Mouse (Mus musculus): ENCODE data around the gene Nsrp1.

Gene Nsrp1

GRCm38 (mm10) chr11:77042816-77043215 is 35.4 kb downstream of the Nsrp1 start:
- no peak for DNase-seq (ENCODE audit: low spot score in 2 of 2)

- no peak for DNase-seq (ENCODE audit: low spot score in 2 of 2)
Measured at GRCm38 (mm10) chr11:77041891-77042290, 36.3 kb downstream of the Nsrp1 start.

DNA sequence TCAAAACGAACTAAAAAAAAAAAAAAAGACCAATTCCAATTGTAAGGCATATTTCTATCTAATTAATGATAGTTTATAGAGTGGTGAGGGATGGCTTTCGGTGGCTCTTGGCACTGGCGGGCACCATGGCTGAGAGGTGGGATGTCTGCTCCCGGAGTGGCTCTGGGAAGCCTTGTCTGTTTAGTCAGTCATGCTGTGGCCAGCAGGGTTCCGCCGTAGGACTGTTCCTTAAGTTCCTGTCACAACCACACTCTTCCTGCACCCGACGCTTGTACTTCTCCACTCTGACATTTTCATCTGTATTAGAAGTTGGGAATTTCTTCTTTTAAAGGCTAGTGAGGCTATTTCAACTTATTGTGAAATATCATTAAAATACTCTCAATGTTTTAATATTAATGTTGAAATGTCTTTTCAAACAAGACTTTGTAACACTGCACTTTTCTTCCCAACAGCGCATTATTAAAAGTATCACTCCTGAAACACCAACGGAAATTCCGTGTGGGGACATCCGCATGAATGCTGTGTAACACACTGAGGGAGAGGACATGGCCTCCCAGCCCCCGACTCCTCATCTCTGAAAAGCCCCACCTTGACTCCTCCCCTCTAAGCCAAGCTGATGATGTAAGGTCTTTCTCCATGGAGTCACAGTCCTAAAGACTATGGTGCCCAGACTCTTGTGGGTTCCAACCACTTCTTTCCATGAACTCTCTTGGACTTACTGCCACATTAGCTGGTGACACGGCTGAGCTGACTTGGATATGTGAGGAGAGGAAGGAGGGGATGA is 46.9 kb downstream of the Nsrp1 start:
- DNase-seq (ENCODE audit: low spot score in 2 of 2) = no peak

DNA sequence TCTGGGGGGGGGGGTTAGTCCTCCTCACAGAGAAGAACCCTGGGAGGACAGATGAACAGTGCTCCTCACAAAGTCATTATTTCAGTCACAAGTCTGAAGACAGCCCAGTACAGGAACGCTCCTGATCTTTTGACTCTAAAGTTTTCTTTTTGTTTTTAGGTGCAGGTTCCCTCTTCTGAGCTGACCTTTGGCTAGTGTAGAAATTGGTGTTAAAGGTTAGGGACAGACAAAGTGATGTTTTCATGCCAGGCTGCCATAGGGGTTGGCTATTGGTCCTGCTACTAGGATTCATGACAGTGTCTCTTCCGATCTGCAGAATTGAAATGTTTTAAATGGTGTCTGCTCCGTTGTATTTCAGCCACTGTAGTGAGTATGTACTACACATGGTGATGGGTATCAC is 50.1 kb downstream of the Nsrp1 start:
- DNase-seq (ENCODE audit: low spot score in 2 of 2) = no peak

- DNase-seq (ENCODE audit: low spot score in 2 of 2) = no peak
Measured at GRCm38 (mm10) chr11:77026559-77026958, 51.7 kb downstream of the Nsrp1 start.

GRCm38 (mm10) chr11:77021749-77022396 is 56.4 kb downstream of the Nsrp1 start:
- DNase-seq (ENCODE audit: low spot score in 2 of 2) = no peak

DNA sequence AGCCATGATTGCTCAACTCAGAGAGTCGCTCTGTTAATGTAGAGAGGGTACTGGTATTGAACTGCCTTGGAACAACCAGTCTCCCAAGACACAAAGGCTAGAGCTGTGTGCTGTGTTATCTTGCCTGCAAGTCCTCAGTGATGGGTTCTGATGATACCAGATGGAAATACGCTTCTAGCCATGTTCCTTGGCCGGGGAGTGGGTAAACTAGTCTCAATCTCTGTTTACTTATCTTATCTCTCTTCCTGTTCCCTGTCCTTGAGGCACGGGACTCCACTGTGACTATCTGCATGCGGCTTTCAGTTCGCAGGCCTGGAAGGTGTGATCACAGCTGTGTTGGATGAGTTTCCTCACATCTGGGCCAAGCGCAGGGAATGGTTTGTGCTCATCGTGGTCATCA is 58.7 kb downstream of the Nsrp1 start:
- no peak for DNase-seq (ENCODE audit: low spot score in 2 of 2)

DNA sequence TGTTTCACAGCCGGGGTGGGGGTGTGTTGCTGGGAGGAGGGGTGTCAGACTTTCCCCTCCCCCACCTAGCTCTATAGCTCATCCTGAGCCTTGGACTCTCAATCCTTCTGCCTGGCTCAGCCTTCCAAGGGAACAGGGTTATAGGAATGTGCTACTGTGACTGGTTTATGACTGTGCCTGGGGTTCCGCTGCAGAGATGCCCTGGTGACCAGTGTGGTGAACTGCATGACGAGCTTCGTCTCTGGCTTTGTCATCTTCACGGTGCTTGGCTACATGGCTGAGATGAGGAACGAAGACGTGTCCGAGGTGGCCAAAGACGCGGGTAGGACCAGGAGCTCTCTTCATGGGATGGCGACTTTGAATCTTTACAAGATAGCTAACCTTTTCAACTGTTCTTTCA is 60.2 kb downstream of the Nsrp1 start:
- DNase-seq (ENCODE audit: low spot score in 2 of 2) = no peak

DNA sequence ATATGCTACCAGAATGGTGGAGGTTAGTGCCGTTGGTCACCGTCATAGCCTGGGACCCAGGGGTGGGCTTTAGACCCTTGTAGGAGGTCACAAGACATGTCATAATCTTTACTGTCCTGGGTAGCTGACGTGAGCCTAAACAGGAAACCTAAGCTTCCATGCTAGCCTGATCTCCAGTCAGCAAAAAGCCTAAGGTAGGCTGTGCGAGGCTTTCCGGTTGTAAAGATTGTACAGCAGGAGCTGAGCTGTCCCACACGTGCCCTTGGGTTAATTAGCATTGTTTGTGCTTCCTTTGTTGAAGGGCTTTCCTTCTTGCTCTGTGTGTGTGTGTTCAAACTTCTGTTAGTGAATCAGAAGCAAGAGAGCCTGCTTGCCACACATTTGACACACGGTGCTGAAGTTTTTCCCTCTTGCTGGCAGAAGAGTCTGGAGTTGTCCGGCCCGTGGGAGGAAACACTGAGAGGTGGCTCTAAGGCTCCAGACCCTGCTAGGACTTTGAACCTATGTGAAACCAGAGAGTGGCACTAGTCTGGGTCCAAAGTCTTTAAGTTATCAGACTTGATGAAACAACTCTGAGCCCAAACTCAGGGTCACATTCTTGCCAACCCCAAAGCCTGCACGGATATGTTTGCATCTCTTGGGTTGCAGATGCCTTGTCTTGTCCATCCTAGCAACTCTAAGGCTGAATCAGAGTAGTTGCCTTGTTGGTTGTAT is 67.3 kb downstream of the Nsrp1 start:
- no peak for DNase-seq (ENCODE audit: low spot score in 2 of 2)

GRCm38 (mm10) chr11:77009069-77010025 is 68.9 kb downstream of the Nsrp1 start:
- DNase-seq (ENCODE audit: low spot score in 2 of 2) = no peak

- no peak for DNase-seq (ENCODE audit: low spot score in 2 of 2)
Measured at GRCm38 (mm10) chr11:77006616-77007015, 71.6 kb downstream of the Nsrp1 start.

GRCm38 (mm10) chr11:77005881-77006280 is 72.4 kb downstream of the Nsrp1 start:
- no peak for DNase-seq (ENCODE audit: low spot score in 2 of 2)

- DNase-seq (ENCODE audit: low spot score in 2 of 2) = no peak
Measured at GRCm38 (mm10) chr11:77002361-77002760, 75.9 kb downstream of the Nsrp1 start.

- no peak for DNase-seq (ENCODE audit: low spot score in 2 of 2)
Measured at GRCm38 (mm10) chr11:77000741-77001140, 77.5 kb downstream of the Nsrp1 start.

DNA sequence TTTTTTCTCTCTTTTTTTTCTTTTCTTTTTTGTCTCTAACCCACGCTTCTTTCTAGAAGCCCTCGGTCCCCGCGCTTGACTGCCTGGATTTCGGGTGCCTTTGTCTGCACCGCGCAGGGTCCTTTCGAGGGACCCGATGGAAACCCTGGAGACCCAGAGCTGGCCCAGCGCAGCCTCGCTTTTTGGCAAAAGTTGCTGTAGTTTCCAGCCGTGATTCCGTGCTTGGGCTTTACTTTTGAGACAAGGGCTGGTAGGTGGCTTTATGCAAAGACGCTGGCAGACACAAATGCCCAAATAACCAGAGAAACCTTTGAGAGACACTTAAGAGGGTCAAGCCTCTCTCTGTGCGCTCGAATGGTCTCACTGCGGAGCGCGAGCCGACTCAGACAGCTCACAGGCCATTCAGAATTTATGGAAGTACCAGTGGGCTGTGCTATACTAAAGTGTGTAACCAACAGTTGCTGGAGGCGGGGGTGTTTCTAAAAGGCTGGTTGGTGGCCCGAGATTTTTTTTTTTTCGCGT is 79.5 kb downstream of the Nsrp1 start:
- DNase-seq (ENCODE audit: low spot score in 2 of 2) = no peak

DNA sequence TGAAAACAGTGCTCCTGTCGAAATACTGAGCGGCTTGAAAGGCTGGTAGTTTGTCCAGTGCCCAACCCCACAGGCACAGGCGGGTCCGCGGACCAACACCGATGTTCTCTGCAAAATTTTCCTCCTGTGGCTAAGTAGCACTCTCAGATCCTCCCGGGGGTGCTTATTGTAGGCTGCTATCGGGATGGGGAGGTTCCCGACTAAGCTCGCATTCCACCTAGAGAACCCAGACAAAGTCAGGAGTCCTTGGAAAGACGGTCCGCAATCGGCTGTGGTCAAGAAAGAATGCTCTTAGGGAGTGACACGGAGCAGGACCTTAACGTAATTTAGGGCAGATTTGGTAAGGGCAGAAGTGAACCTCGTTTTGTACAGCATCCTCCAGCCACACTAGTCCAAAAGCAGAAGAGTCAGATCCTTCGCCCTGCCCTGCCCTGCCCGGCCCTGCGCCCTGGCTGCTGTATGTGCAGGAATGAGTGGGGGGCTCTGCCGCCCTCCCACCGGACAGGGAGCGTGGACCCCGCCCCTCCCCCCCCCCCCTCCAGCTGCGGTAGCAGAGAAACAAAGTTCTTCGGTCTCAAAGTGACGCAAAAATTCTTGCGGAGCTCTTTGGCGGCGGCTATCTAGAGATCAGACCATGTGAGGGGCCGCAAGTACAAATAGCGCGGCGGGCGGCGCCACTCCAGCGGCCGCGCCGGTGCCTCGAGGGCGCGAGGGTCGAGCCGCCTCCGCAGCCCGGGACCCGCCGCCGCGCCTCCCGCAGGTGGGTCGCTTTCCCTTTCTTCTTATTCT is 80.1 kb downstream of the Nsrp1 start, which contains the start of gene Slc6a4:
Gene Slc6a4, plus strand, starts transcription at position 688 of the 789 bp plus-strand sequence.
- peak in 1 of 2 experiments; percentile 28 for DNase-seq (ENCODE audit: low spot score in 2 of 2)

DNA sequence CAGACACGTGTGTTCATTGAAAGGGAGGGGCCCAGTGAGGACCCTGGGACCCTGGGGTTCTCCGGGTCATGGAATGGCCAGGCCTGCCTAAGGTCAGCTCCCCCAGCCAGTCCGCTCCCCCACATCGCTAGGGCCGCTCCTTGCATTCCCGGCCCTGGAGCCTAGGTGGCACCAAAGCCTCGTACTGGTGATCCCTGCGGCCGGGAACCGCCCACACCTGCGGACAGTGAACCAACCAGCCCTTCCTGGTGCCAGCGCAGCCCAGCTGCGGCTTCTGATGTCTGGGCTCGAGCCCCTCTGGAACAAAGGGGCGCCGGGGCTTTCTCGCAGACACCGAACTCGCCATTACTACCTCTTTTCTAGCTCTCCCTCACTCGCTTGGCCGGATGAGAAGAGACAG is 80.9 kb downstream of the Nsrp1 start:
- peak; percentile 61 to 81 for DNase-seq (ENCODE audit: low spot score in 2 of 2)

GRCm38 (mm10) chr11:76995966-76996672 is 82.1 kb downstream of the Nsrp1 start:
- no peak for DNase-seq (ENCODE audit: low spot score in 2 of 2)

Measured in urinary bladder, adult 18-20 months (tissue).